Mouse (Mus musculus) urinary bladder, adult 18-20 months (tissue): Measurements from ENCODE around the gene Errfi1.
"Not testable (repeated sequence)": the region's sequence is repeated elsewhere in the genome, so short reads cannot be mapped to it uniquely, and the experiment has no call there.

Experiments used
- DNase-seq, 2 experiments: peaks; one replicate each; pipeline ENCODE4 v3.0.0; 2022; ENCODE audit warnings: low spot score in 2 of 2, mixed read lengths in 2 of 2

The Errfi1 gene

DNA sequence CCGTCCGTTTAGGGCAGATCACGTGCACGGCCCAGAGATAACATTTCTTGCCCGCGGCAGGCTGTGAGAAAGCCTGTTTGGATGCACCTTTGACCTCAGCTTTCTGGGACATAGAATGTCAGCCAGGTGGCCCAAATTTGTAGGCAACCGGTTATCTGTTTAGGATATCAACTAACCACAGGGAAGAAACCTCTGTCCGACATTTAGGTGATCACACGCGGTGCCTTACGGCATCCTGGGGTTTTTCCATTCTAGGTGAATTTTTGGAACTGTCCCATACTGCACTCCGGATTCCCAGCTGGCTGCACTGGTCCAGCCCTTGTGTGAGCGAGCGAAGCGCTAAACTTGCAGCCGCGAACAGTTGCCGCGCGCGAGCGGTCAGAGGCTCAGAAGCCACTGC lies 25.9 kb downstream of the Errfi1 start:
- no peak for DNase-seq

DNA sequence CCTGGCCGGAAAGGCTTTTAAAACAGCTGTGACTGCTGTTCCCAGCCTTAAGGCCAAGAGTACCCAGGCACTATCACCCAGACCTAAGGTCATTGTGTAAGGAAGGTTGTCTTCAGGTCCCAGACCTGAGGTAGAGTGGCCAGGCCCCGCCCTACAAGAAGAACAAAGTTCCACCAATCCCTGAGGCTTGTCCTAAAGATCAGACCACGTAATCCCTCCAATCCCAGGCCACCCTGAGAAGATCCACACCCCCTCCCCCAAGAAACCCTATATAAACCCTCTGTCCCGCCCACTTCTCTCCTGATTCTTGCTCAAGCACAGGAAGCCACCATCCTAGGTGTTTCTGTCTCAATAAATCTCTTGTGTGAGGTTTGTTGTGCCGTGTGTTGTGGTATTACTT lies 26.6 kb downstream of the Errfi1 start:
- no peak for DNase-seq

DNA sequence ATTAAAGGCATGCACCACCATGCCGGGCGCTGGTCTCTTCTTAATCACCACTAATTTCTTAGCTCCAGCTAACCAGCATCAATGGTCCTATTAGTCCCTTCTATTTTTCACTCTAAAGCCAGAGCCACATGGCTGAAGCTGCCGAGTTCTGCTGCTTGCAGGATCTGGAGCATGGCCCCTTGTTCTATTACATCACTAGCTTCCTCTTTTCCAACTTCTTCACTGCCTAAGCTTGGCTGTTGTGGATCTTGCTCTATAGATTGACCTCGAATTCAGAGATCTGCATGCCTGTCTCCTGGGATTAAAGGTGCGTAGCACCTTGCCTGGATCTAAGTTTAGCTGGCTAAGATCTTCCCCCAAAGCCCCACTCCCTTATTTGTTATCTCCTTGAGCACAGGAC lies 28.9 kb downstream of the Errfi1 start:
- DNase-seq: no peak

DNA sequence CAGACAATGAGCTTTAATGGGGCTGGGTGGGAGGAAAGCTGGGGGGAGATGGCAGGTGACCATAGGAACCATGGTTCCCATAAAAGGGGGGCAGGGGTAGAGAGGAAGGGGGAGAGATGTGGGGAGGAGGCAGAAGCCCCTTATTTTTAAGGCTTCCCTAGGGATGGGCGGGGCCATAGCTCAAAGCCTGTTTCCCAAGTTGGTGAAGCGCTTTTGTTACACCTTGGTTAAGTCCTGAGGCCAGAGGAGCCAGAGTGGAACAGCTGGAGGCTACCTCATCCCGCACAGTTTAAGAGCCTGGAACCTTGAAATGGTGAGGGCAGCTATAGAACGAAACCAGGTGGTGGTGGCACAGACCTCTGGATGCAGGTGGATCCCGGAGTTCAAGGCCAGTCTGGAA lies 34.2 kb downstream of the Errfi1 start:
- DNase-seq: no peak

DNA sequence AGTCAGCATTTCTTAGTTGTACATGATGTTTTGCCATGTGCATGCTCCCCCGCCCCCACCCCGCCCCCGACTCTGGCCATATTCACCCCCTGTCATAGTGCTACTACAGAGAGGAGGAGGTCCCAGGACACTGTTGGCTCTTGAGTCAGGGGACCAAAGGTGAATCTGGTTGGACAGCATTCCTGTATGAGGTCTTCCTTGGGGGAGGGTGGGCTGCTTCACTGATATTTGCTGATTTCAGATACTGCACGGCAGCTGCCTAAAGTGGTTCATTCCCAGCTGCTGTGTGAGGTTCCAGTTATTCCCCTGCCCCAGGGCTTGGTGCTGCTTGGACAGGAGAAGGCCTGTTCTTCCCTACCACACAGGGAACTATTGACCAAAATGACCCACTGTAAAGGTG lies 34.8 kb downstream of the Errfi1 start:
- no peak for DNase-seq

DNA sequence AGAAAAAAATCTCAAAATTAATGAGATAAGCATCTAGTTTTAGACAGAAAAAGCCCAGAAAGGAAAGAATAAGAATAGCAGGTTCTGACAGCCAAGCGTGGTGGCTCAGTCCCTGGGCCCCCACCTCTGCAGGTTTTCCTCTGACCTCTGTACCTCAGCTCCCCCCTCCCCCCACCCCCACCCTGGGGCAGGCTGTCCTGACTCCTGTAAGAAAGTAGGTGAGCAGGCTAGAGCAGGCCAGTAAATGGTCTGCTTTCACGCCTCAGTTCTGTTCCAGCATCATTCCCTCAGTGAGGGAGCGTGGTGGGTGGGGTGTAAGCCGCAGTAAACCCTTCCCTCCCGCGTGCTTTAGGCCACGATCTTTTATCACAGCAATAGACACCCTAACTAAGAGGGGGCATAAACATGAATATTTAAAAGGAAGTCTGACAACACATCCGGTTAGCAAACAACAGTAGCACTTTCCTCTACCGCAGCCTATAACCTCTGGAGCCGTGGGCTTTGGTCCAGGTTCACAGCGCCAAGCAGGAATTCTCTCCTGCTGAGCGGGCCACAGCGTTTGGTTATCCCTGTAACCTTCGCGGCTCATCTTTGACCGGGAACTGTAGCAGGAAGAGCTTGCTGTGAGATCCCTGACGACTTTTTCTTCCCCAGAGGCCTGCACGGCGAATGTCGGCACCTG lies 35.7 kb downstream of the Errfi1 start:
- no peak for DNase-seq

DNA sequence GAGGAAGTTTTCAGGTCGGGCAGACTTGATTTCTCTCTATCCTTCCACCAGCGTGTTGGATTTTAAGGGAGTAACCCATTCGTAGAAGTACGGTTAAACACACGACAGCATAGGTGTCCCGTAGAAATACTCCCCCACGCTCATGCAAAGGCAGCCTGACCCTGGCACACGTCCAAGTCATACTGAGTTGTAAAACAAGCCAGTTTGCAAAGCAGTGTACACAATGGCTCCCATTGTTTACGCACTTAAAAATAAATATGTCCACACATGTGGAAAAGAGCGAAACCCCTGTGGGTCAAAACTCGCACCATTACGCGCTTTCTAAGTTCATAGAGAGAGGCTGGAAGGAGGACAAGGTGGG lies 36.2 kb downstream of the Errfi1 start:
- DNase-seq: peak in 1 of 2 experiments; percentile 52

DNA sequence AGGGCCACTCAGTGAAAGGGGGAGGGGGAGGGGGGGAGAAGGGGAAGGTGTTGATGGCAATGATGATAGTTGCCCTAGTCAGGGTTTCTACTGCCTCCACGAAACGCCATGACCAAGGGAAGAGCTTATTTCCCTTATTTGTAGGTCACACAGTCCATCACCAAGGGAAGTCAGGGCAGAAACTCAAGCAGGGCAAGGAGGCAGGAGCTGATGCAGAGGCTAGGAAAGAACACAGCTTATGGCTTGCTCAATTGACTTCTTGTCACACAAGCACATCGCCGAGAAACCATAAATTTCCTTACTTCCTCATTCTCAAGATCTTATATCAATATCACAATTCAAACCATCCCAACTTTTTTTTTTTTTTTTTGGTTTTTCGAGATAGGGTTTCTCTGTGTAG lies 37.6 kb downstream of the Errfi1 start:
- DNase-seq: no peak

DNA sequence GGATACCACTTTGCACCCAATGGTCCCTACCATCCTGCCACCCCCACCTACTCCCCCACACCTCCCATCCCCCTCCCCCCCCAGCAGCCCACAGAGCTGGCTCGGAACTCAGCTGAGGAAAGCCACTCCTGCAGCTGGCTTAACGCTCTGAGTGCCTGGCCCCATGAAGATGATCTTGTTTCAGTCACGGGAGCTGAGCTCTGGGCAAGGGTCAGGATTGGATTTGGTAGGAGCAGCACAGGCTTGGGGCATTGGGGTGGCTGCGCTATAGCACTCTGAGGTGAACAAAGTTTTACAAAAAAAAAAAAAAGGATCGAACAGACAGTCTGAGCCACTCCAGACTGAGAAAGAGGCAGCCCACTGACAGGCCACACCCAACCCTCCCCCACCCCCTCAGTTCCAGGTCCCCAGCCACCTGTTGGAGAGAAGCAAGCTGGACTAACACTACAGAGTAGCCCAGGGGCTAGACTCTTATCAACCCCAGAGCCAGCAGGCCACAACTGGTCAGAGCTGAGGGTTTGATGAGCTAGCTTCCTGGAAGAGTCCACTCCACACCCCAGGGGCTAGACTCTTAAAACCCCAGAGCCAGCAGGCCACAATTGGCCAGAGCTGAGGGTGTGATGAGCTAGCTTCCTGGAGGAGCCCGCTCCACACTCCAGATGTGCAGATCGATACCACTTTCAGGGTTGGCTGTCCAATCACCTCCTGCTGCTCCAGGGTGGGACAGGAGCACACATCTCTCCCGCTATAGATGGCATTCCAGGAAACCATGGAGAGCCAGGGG lies 41.2 kb downstream of the Errfi1 start:
- no peak for DNase-seq

DNA sequence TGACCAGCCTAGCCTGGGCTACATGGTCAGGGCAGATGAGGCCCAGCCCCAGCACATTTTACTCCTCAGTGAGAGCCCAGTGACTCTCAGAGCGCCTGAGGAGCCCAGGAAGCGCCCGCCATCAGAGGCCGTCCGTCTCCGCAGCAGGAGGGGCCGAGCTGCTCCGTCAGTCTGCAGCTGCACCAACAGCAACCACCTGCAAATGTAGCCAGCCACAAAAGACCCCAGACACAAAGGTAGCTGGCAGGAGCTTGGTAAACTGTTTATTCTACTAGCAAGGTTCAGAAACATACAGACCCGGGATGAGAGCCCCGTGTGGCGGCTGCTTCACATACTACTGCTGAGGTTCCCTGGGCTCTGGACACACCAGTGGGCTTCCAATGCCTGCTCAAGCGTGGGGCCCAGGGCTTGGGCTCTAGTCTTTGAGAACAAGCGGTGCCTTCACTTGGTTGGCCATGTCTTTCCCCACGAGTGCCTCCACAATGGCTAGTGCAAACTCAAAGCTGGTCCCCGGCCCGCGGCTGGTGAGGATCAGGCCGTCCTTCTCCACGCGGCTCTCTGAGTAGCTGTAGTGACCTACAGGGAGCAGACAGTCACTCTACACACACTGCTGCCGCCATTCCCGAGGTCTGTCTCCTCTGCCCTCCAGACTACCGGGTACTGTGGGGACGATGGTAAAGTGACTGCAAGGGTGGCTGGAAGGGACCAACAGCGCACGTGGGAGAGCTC lies 43.3 kb downstream of the Errfi1 start:
- no peak for DNase-seq

DNA sequence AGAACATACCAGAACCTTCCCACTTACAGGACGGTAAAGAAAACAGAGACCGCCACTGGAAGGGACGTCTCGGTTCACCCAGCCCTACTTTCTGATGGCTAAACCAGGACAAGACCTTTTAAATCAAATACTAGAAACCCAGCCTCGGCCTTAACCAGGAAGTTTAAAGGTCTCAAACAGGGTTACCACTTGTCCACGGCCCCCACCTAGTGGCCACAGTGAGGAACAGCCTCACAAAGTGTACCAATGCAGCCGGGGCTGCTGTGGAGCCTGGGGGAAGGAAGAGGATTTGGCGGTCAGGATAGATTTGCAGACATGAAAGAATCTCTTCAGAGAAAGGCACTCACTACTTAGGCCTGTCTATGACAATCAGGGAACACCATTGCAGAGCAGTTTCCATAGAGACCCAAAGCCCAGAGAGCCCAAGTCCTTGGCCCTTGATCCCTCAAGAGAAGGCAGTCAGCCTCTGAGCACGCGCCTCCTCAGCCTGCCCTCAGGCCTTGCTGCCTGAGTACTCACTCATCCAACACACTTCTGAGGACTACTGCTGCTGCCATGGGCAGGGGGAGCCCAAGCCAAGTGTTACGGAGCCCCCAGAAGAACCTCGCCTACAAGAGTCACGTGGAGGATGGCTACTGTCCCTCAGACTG lies 45.1 kb downstream of the Errfi1 start:
- peak in 1 of 2 experiments; percentile 54 for DNase-seq

DNA sequence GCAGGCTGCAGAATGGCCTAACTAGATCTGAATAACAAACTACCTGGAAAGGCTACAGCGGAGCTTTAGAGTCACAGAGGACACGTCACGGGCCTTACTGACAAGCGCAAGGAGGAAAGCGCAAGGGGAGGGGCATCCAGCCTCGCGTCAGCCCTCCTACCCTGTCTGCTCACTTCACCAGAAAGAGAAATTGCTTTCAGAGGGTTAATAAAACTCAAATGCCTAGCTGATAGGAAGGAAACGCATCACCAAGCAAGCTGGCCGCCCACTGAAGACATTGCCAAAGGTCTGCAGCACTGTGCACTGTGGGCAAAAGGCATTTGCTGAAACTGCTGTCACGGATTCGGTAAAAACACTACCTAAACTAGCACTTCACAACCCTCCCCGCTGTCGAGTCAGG lies 46.8 kb downstream of the Errfi1 start:
- no peak for DNase-seq

DNA sequence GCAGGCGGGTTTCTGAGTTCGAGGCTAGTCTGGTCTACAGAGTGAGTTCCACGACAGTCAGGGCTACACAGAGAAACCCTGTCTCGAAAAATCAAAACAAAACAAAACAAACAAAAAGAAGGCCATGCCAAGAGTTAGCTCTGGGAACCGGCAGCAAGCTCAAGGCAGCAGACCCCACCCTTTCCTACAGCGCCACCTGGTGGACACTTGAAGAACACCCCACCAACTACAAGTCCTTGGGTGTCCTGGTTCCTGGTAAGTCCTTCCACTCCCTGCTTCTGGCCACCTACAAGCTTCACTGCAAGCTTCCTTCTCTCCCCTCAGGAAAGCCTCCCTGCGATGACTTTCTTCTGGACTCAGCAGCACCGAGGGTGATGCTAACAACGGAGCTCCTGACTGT lies 47.9 kb downstream of the Errfi1 start:
- DNase-seq: peak in 1 of 2 experiments; percentile 46

DNA sequence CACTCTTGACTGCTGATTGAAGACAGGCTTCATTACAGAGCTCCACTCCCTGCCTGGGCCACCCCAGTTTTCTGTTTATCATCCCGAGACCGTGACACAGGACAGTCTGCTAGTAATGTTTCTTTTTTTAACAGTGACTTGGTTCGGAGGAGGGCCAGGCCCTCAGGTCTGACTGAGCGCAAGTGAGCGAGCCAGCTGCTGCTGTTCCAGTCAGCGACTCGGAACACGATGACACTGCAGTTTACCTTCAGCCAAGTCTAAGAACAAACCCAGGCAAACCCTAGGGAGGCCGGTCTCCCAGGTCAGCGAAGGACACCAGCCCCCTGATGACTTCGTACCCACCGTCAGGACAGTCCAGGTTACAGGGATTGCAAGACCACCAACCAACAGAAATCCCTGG lies 48.3 kb downstream of the Errfi1 start:
- DNase-seq: no peak

DNA sequence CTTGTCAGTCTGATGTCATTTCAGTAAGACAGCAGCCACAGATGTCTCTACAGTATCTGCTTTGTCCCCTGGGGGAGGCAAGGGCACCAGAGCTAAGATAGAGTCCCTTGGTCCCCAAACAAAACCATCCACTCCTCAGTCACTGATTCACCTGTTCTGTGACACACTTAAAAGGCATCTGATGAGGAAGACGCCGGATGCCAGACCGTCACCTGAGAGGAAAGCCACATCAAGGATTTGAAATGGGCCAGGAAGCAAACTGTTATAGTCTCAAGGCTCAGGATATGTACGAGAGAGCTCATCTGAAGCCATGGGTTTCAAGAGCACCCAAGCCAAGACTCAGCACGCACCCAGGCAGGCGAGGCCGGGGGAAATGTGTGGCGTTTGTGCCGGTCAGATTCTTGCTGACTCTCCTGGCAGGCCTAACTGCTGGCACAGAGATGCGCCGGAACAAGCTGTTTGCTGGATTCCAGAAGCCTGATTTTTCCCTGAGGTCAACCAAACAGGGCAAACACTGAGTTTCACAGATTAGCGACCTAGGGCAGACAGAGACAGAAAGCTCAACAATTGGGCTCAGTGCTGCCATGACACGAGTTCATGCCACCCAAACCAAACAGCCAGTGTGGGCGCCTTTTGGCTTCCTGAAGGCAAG lies 49.5 kb downstream of the Errfi1 start:
- DNase-seq: no peak

DNA sequence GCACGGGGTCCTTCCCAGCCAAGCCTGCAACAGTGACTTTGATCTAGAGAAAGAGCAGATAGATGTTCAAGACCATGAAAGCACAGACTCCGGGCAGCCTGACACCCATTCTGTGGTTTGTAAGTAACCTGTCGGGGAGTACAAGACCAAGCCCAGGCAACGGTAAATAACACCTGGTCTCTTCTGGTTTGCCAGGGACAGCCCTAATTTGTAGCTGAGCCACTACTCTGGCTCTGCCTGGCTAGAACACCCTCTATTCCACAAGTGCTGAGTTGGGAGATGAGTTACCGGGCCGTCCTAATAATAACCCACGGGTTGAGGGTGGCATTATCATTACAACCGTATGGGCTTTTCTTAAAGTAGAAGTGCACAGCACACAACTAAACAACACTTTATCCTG lies 53.4 kb downstream of the Errfi1 start:
- DNase-seq: no peak

DNA sequence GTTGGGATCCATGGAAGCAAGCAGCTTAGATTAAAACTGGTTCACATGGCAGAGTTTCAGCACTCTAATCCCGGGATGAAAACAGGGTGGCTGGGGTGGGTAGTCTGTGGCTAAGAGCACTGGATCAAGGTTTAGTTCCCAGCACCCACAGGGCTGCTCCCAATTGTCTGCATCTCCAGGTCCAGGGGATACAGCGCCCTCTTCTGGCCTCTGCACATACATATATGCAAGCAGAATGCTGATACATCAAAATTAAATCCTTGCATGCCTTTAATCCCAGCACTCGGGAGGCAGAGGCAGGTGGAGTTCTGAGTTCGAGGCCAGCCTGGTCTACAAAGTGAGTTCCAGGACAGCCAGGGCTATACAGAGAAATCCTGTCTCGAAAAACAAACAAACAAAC lies 54.8 kb downstream of the Errfi1 start:
- not testable (repeated sequence) for DNase-seq

DNA sequence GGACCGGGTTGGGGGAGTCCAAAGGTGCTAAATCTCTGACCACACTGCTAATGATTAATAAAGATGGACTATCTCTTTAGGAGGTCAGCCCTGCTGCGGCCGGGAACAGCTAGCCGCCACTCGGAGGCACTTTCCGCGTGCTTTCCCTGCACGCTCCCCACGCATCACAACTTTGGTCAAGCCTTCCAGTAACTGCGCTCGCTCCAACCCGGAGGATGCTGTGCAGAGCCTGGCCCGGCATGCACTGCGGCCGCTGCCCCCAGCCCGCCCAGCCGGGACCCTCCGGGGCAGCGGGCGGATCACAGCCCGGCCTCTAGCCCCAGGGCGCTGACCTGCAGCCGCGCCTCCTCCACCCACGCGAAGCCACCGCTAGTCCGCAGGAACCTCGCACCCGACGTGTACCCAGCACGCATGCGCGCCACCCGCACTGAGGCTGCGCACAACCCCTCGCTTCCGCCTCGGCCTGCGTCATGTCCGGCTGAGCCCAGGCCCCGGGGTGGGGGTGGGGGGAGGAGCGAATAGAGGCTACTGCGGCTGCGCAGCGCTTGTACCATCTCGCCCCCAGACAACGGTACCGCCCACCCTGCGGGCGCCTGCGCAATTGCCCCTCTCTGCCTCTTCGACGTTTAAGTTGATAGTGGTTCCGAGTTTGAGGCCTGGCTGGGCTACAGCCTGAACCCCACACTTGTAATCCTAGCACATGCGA lies 55.9 kb downstream of the Errfi1 start:
- DNase-seq: peak; percentile 98 to 99

DNA sequence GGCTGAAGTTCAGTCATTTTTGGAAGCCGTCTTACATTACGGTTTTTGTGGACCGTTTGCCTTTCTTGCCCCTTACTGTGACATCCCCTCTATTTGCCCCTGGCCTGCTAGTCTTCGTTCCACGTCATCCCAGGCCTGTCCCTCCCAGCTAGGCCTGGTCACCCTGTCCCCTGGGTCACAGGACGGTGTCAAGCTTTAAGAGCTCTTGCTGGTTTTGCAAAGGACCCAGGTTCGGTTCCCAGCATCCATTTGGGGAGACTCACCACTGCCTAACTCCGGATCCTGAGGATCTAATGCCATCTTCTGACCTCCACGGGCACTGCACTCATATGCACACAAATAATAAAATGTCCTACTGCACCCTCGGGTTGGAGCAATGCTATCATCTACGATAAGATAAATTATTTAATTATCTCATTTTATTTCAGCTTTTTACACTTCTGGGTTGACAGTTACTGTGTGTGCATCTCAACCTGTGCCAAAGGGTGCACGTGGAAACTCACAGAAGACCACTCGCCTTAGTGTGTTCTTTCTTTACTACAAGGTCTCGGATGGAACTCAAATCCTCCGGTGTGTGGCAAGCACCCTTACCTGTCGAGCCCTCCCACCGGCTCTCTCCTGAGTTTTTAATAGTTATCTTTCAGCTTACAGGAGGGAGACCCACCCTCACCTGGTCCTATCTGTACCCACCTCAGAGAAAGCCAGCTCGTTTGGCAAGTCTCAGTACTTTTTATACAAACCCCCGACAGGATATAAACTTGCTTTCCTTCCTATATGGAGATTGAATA lies 56.6 kb downstream of the Errfi1 start:
- no peak for DNase-seq

DNA sequence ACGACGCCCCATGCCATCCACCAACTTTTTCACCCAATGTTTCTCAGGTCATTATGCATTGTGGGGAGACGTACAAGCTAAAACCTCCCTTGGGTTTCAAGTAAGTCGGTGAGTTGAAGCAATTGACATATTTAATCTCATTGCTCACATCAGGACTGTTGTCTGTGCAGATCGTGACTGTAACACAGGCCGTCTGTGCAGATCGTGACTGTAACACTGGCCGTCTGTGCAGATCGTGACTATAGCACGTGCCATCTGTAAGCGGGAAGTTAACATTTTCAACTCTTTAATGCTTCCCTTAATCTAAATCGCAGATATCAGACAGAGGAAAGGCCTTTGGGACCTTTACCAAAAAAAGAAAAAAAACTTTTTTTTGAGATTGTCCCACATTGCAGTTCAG lies 60.0 kb downstream of the Errfi1 start:
- DNase-seq: no peak
